Mouse (Mus musculus) thymus, adult 2 months (tissue): ENCODE results near the gene Cdc42ep4.

Experiments
- CTCF ChIP-seq: fragments of 200-500 bp; IDR thresholded peaks from 2 replicates; pipeline ENCODE4 v1.5.1; 2012; ENCODE audit warnings: mild to moderate bottlenecking, control low read depth, low read length, moderate library complexity, borderline replicate concordance; ENCODE audit not compliant: control insufficient read depth, poor library complexity, insufficient read depth; ENCODE audit errors: extremely low read depth
- POLR2A ChIP-seq: fragments of 200-500 bp; IDR thresholded peaks from 2 replicates; pipeline ENCODE4 v1.6.1; 2012; ENCODE audit warnings: mild to moderate bottlenecking, low read length, control low read depth, moderate library complexity; ENCODE audit not compliant: control insufficient read depth, poor library complexity, insufficient read depth; ENCODE audit errors: extremely low read depth

DNA sequence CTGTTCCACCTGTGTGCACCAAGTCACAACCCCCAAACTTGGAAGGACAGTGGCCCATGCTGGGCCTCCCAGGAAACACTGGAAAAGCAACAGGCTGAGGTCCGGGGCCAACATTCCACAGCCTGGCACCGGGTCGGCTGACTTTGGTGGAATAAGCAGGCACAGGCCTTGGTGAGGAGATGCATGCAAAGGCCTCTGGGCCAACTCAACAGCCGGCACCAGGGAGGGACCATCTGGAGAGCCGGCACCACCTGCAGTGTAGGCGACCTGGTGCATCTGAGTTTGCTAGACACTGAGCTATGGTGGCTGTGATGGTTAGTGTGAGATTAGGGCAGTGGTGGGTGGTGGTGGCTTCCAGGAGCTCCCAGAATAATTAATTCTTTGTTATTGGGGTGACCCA, 46.3 kb upstream of the Cdc42ep4 start:
- TF ChIP-seq CTCF (no peak), POLR2A (no peak)
